Mouse (Mus musculus): Measurements from ENCODE around the gene Cops4.

The Cops4 gene

DNA sequence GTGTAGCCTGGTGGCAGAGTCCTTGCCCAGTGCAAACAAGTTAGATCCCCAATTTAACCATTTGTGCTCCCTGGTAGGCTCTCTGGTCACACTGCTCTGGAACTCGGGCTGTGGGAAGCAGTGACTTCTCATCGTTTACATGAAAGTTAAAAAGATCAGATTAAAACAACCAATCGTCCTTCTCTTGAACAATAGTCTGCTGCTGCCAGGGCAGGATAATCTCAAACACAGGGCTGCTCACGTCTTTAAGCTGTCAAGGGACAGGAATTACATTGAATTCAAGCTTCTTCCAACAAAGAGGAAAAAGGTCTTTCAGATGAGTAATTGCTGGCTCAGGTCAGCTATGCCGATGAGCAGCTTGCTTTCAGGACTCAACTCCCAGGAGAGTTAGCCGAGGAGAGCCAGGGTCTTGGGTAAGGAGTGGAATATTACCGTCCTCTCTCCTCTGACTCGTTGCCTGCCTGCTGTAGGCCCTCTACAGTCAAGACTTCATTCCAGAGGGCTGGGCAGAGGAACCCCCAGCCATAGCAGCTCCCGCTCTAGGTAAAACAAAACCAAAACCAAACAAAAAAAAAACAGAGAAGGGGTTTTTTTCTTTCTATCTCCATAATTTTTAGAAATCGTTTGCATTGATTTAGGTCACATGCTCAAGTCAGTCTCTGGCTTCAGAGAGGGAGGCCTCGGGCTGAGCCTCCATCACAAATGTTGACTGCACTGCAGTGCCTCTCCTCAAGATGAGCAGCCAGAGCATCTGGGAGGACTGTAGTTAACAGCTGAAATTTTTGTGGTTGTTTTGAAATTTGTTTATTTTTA, 63.7 kb downstream of the Cops4 start:
- no peak for DNase-seq

- no peak for DNase-seq
These were observed 64.3 kb downstream of the Cops4 start for GRCm38 (mm10) chr5:100582435-100582826.

GRCm38 (mm10) chr5:100583066-100583465, 65.0 kb downstream of the Cops4 start:
- DNase-seq = no peak

DNA sequence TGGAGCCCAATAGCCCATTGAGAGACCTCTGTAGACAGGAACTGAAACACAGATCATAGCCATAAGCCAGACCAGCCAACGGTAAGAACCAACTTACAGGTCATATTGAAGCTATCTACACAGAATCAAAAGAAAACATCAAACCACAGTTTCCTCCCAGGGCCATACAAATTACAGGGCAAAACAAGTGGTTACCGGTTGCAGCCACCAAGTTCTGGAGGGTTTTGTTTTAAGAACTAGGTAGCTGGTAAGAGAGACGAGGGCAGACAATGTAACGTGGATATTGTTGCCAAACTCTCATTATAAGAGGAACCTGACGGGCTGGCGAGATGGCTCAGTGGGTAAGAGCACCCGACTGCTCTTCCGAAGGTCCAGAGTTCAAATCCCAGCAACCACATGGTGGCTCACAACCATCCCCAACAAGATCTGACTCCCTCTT, 67.1 kb downstream of the Cops4 start:
- no peak for DNase-seq

- DNase-seq = no peak
These were observed 67.5 kb downstream of the Cops4 start for GRCm38 (mm10) chr5:100585657-100586056.

GRCm38 (mm10) chr5:100587136-100587535, 69.0 kb downstream of the Cops4 start:
- no peak for DNase-seq

DNA sequence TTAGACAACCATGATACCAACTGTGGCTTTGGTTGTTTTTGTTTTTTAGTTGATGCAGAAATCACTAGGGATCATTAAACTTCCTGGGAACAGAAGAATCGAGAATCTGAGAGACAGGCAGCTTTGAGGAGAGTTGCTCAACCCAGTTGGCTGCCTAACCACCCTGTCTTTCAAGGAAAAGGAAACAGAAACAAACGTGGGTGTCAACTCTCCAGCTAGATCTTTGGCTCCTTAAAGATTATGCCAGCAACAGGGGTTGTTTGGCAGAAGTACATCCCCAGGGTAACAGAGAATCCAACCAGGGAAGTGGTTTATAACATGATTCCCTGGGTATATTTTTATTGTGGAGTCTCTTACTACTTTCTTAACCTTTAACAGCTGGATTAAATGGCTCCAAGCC, 69.5 kb downstream of the Cops4 start:
- DNase-seq = no peak

DNA sequence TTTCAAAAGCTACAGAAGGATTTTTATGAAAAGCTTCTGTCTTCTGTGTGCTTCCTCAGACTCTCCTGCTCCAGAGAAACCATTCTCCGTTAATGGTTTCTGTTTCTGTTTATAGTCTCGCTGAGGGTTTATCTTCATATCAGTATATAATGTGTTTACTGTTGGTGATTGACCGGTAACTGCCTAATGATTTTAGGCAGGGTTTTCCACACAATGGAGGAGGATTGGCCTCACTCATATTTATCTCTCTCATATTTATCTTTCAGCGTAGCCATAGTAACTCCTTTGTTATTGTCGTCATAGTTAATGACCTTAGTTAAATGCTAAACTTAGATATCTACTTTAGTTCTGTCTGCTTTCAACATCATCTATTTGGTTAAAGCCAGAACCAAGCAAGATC, 72.4 kb downstream of the Cops4 start:
- no peak for DNase-seq

- no peak for DNase-seq
These were observed 76.8 kb downstream of the Cops4 start for GRCm38 (mm10) chr5:100594803-100595467.

DNA sequence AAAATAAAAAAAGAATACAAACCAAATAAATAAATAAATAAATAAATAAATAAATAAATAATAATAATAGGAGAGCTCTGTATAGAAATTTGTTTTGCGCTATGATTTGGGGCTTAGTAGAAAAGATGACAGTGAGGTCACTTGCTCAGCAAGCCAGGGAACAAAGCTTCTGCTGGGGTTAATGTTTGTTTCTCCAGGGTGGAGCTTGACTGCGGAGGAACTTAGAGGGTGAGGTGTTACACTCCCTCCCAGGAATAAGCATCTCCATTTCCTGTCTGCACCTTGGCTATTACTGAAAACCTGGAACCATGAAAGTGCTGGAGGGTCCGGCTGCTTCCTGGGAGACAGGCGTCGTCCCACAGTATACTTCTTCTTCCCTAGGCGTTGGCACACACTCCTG, 77.9 kb downstream of the Cops4 start:
- DNase-seq = no peak
